Mouse (Mus musculus): Measurements from ENCODE around the gene Shisa4. TPM values are rescaled to one million over a fixed set of nuclear protein-coding genes. Genes with fewer than 3 reads are reported as not detected.

The Shisa4 gene
- polyA plus RNA-seq, 1 experiment from 2014 or later = 44.5 TPM

DNA sequence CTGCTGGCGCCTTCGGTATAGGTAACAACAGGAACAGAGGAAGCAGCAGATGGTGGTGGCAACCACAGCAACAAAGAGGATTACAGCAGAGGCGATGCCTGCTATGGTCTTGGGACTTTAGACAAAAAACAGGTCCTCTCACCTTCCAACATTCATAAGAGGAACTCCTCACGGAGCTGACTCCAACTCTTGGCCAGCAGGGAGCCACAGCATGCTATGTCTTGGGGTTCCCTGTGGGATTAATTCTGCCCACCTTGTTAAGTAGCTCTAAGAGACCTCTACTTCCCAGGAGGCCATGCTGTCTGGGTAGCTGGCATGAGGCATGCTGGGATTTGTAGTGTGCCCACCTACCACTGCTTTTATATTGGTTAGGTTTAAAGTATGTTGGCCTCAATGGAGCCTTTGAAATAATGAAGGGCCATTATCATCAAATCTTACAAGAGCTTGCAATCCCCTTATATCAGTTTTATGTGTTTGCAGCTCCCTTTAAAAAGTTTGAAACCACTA, 1.8 kb downstream of the Shisa4 start:
- H3K9ac ChIP-seq (replicated peaks; ENCODE audit: low read depth, low read length) = no peak overlapping the region
- H3K4me3 ChIP-seq (ENCODE audit: low read depth, low read length) = no peak overlapping the region
- H3K27ac ChIP-seq (ENCODE audit: low read length) = no peak overlapping the region
- ATAC-seq (ENCODE audit: insufficient number of reproducible peaks, insufficient read depth, low FRiP score, low read depth) = no peak
- WGBS = 73% methylated on average over 4 of the region's 4 CpGs
- H3K4me1 ChIP-seq (ENCODE audit: control insufficient read depth, insufficient read depth, low read length) = peaks cover 22% of the 10 kb centered on the region; the same call in 1 of the 2 replicates
- H3K9me3 ChIP-seq (ENCODE audit: control insufficient read depth, low read depth, low read length) = no peaks in the 10 kb centered on the region
- H3K27me3 ChIP-seq (ENCODE audit: control insufficient read depth, insufficient read depth, low read length) = no peaks in the 10 kb centered on the region
- H3K36me3 ChIP-seq (ENCODE audit: control insufficient read depth, insufficient read depth, low read length) = no peaks in the 10 kb centered on the region
- no peak overlapping the region; the same call in 1 of the 2 replicates for H3K4me2 ChIP-seq (replicated peaks; ENCODE audit: low read depth, low read length)

DNA sequence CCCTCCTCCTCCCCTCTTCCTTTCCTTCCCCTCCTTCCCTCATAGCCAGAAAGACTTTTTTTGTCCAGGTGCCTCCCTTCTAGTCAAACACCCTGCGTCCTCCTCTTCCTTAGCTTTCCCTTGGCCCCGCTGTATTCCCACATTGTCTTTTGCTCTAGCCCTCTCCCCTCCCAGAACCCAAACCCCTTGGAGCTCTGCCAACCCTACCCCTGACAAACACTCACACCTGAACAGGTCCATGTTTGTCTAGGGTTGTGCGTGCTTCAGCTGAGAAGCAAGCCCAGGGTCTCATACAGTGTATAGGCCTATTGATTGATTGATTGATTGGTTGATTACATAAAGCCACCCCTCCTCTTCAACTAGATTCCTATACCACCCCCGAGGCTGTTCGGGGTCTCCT, 5.6 kb downstream of the Shisa4 start:
- no peak for ATAC-seq (ENCODE audit: insufficient number of reproducible peaks, insufficient read depth, low FRiP score, low read depth)
- 61% methylated on average over 5 of the region's 5 CpGs for WGBS
- no peak overlapping the region for H3K4me2 ChIP-seq (replicated peaks; ENCODE audit: low read depth, low read length)

DNA sequence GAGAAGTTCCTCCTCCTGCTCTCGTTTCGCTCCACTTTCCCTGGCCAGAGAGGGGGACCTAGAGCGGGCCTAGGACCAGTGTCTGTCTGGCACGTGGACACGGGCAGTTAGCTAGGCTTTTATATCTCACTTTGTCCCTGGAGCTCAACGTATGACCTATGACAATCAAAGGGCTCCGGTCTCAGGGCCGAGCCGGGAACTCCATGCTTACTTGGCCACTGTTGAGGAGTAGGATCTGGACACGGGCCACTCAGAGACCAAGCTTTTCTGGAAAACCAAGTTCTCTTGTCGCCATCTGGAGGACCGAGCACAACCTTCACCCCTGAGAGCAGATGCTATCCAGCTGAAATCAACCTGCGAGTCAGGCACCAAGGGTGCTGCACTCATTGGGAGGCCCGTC, 6.1 kb downstream of the Shisa4 start:
- peak overlapping the region; percentile 76 for H3K4me2 ChIP-seq (replicated peaks; ENCODE audit: low read depth, low read length)
- no peaks in the 10 kb centered on the region for H3K27me3 ChIP-seq (ENCODE audit: control insufficient read depth, insufficient read depth, low read length)
- H3K9me3 ChIP-seq (ENCODE audit: control insufficient read depth, low read depth, low read length) = no peaks in the 10 kb centered on the region
- H3K36me3 ChIP-seq (ENCODE audit: control insufficient read depth, insufficient read depth, low read length) = no peaks in the 10 kb centered on the region
- peaks cover 14% of the 10 kb centered on the region; the same call in 1 of the 2 replicates for H3K4me1 ChIP-seq (ENCODE audit: control insufficient read depth, insufficient read depth, low read length)
- WGBS = 11% methylated on average over 14 of the region's 14 CpGs
- H3K4me3 ChIP-seq (ENCODE audit: low read depth, low read length) = peak overlapping the region; percentile 31; the same call in 1 of the 2 replicates
- H3K9ac ChIP-seq (replicated peaks; ENCODE audit: low read depth, low read length) = 0 out of 2 replicates have a peak overlapping the region, but pooled peaks have one; percentile 2
- H3K27ac ChIP-seq (ENCODE audit: low read length) = no peak overlapping the region
- peak; percentile 57; the same call in 1 of the 2 replicates for ATAC-seq (ENCODE audit: insufficient number of reproducible peaks, insufficient read depth, low FRiP score, low read depth)

More for the DNA sequence above, 5.6 kb downstream of the Shisa4 start:
- no peaks in the 10 kb centered on the region for H3K36me3 ChIP-seq (ENCODE audit: control insufficient read depth, insufficient read depth, low read length)
- peaks cover 16% of the 10 kb centered on the region; the same call in 1 of the 2 replicates for H3K4me1 ChIP-seq (ENCODE audit: control insufficient read depth, insufficient read depth, low read length)
- H3K9ac ChIP-seq (replicated peaks; ENCODE audit: low read depth, low read length) = no peak overlapping the region
- H3K27me3 ChIP-seq (ENCODE audit: control insufficient read depth, insufficient read depth, low read length) = no peaks in the 10 kb centered on the region
- H3K4me3 ChIP-seq (ENCODE audit: low read depth, low read length) = no peak overlapping the region
- H3K9me3 ChIP-seq (ENCODE audit: control insufficient read depth, low read depth, low read length) = no peaks in the 10 kb centered on the region
- H3K27ac ChIP-seq (ENCODE audit: low read length) = no peak overlapping the region

DNA sequence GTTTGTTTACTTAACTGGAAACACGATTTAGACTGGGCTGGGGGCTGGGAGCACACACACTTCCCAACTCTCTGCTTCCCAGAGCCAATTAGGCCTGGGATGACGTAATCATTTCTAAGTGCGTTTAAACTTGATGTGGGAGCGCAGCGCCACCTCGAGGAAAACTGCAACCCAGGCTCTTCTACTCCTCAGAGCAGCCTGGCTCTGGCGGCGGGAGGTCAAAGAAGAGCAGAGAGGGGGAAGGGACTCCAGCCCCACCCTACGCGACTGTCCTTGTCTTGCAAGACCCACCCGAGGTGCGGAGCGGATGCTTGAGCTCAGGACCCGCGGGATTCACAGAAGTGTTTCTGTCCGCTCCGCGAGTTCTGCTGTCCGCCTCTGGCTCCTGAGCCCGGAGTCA, 6.8 kb downstream of the Shisa4 start:
- H3K4me1 ChIP-seq (ENCODE audit: control insufficient read depth, insufficient read depth, low read length) = 0 out of 2 replicates have a peak, but pooled peaks cover 12% of the 10 kb centered on the region
- H3K4me2 ChIP-seq (replicated peaks; ENCODE audit: low read depth, low read length) = peak overlapping the region; percentile 76
- under 1% methylated on average over 20 of the region's 20 CpGs for WGBS
- H3K4me3 ChIP-seq (ENCODE audit: low read depth, low read length) = peak overlapping the region; percentile 31
- no peaks in the 10 kb centered on the region for H3K27me3 ChIP-seq (ENCODE audit: control insufficient read depth, insufficient read depth, low read length)
- H3K36me3 ChIP-seq (ENCODE audit: control insufficient read depth, insufficient read depth, low read length) = no peaks in the 10 kb centered on the region
- H3K27ac ChIP-seq (ENCODE audit: low read length) = no peak overlapping the region
- 0 out of 2 replicates have a peak overlapping the region, but pooled peaks have one; percentile 2 for H3K9ac ChIP-seq (replicated peaks; ENCODE audit: low read depth, low read length)
- ATAC-seq (ENCODE audit: insufficient number of reproducible peaks, insufficient read depth, low FRiP score, low read depth) = peak; percentile 60
- H3K9me3 ChIP-seq (ENCODE audit: control insufficient read depth, low read depth, low read length) = no peaks in the 10 kb centered on the region

DNA sequence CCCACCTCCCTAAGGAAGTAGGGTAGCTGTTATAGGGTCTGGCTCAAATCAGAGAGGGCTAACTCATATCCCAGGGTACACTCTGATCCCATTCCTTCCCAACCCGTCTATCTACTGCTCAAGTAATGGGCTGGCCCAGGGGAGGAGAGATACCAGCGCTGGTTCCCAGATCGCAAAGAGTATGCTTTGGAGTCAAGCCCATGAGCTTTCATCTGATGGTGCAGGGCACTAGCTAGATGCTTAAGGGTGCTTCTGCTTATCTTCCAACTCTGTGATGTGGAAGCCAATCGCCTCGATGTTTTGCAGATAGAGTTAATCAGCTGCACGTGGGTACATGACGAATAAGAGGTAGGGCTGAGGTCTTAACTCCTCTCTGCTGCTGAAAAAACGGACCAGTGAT, 7.4 kb downstream of the Shisa4 start:
- Histone ChIP-seq H3K27me3 (ENCODE audit: control insufficient read depth, insufficient read depth, low read length) (no peaks in the 10 kb centered on the region), H3K4me3 (ENCODE audit: low read depth, low read length) (no peak overlapping the region), H3K4me2 (replicated peaks; ENCODE audit: low read depth, low read length) (no peak overlapping the region), H3K36me3 (ENCODE audit: control insufficient read depth, insufficient read depth, low read length) (no peaks in the 10 kb centered on the region), H3K9me3 (ENCODE audit: control insufficient read depth, low read depth, low read length) (no peaks in the 10 kb centered on the region), H3K27ac (ENCODE audit: low read length) (no peak overlapping the region), H3K9ac (replicated peaks; ENCODE audit: low read depth, low read length) (no peak overlapping the region), H3K4me1 (ENCODE audit: control insufficient read depth, insufficient read depth, low read length) (0 out of 2 replicates have a peak, but pooled peaks cover 8% of the 10 kb centered on the region)
- 67% methylated on average over 8 of the region's 8 CpGs for WGBS
- ATAC-seq (ENCODE audit: insufficient number of reproducible peaks, insufficient read depth, low FRiP score, low read depth) = no peak

DNA sequence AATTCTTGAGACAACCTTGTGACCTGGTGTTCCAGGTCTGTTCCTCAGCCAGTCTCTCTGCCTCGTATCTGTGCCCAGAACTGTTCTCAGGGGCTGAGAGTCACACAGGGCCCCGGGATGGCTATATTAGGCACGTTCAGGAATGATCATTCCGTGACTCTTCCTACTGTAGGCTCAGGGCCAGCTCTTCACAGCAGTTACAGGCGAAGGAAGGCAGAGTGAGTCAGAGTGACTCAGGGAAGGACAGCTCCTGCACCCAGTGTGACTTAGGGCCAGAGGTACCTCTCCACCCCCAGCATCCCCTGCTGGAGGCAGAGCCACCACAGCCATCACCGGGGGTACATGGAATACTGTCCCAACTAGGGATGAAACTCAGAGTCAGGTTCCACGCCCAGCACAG, 8.0 kb downstream of the Shisa4 start:
- Histone ChIP-seq H3K27me3 (ENCODE audit: control insufficient read depth, insufficient read depth, low read length) (no peaks in the 10 kb centered on the region), H3K36me3 (ENCODE audit: control insufficient read depth, insufficient read depth, low read length) (no peaks in the 10 kb centered on the region), H3K4me3 (ENCODE audit: low read depth, low read length) (no peak overlapping the region), H3K27ac (ENCODE audit: low read length) (no peak overlapping the region), H3K9ac (replicated peaks; ENCODE audit: low read depth, low read length) (no peak overlapping the region), H3K4me2 (replicated peaks; ENCODE audit: low read depth, low read length) (no peak overlapping the region), H3K4me1 (ENCODE audit: control insufficient read depth, insufficient read depth, low read length) (0 out of 2 replicates have a peak, but pooled peaks cover 4% of the 10 kb centered on the region), H3K9me3 (ENCODE audit: control insufficient read depth, low read depth, low read length) (no peaks in the 10 kb centered on the region)
- ATAC-seq (ENCODE audit: insufficient number of reproducible peaks, insufficient read depth, low FRiP score, low read depth) = no peak
- WGBS = 72% methylated on average over 7 of the region's 7 CpGs

DNA sequence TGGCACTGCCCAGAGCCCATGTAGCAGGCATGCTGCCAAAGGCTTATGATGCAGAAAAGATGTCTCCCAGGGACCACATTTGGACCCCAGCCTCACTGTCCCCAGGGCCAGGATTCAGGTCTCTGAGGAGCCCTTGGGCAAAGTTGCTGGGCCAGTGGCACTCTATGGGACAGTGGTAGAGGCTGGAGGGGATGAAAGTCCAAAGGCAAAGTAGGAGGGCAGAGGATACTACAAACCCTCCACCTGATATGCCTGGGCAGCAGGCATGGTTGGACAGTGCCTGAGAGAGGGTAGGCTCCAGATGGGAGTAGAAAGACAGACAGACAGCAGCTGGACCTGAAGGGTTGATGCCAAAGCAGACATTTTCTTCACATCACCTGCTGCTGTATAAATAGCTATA, 8.7 kb downstream of the Shisa4 start:
- no peak for ATAC-seq (ENCODE audit: insufficient number of reproducible peaks, insufficient read depth, low FRiP score, low read depth)
- no peak overlapping the region for H3K27ac ChIP-seq (ENCODE audit: low read length)
- H3K9ac ChIP-seq (replicated peaks; ENCODE audit: low read depth, low read length) = no peak overlapping the region
- no peak overlapping the region for H3K4me3 ChIP-seq (ENCODE audit: low read depth, low read length)
- H3K27me3 ChIP-seq (ENCODE audit: control insufficient read depth, insufficient read depth, low read length) = no peaks in the 10 kb centered on the region
- no peaks in the 10 kb centered on the region for H3K36me3 ChIP-seq (ENCODE audit: control insufficient read depth, insufficient read depth, low read length)
- H3K4me1 ChIP-seq (ENCODE audit: control insufficient read depth, insufficient read depth, low read length) = 0 out of 2 replicates have a peak, but pooled peaks cover 4% of the 10 kb centered on the region
- no peaks in the 10 kb centered on the region for H3K9me3 ChIP-seq (ENCODE audit: control insufficient read depth, low read depth, low read length)
- H3K4me2 ChIP-seq (replicated peaks; ENCODE audit: low read depth, low read length) = no peak overlapping the region

DNA sequence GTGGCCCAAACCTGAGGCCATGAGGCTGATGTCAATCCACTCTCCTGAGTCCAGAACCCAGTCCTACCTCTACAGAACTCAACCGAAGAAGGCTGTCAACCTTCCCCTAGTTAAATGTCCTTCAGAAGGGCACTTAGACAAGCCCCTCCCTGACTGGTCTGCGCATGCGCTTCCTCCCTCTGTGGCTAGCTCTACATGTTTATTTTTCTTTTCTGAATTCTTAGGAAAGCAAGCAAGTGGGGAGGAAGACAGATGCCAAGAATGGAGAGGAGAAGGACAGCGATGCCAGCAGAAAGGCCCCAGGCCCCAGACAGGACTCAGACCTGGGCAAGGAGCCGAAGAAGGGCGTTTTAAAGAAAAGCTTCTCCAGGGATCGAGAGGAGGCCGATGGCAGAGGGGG, 11.6 kb downstream of the Shisa4 start:
- no peaks in the 10 kb centered on the region for H3K27me3 ChIP-seq (ENCODE audit: control insufficient read depth, insufficient read depth, low read length)
- H3K36me3 ChIP-seq (ENCODE audit: control insufficient read depth, insufficient read depth, low read length) = no peaks in the 10 kb centered on the region
- no peak overlapping the region for H3K9ac ChIP-seq (replicated peaks; ENCODE audit: low read depth, low read length)
- H3K4me2 ChIP-seq (replicated peaks; ENCODE audit: low read depth, low read length) = no peak overlapping the region
- 74% methylated on average over 8 of the region's 8 CpGs for WGBS
- H3K9me3 ChIP-seq (ENCODE audit: control insufficient read depth, low read depth, low read length) = no peaks in the 10 kb centered on the region
- no peak overlapping the region for H3K4me3 ChIP-seq (ENCODE audit: low read depth, low read length)
- no peak for ATAC-seq (ENCODE audit: insufficient number of reproducible peaks, insufficient read depth, low FRiP score, low read depth)
- H3K4me1 ChIP-seq (ENCODE audit: control insufficient read depth, insufficient read depth, low read length) = no peaks in the 10 kb centered on the region
- no peak overlapping the region for H3K27ac ChIP-seq (ENCODE audit: low read length)

DNA sequence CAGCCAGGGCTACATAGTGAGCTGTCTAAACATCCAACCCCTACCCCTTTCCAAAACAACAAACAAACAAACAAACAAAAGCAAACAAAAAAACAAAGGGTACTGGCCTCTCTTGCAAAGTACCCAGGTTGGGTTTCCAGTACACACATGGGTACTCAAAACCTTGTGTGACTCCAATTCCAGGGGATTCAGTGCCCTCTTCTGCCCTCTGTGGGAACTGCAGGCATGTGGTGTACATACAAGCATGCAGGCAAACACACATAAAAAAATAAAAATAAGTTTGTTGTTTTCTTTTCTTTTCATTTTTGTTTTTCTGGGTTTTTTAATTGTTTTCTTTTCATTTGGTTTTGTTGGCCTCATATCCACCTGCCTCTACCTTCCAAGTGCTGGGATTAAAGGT, 12.9 kb downstream of the Shisa4 start:
- Histone ChIP-seq H3K27ac (ENCODE audit: low read length) (no peak overlapping the region), H3K4me3 (ENCODE audit: low read depth, low read length) (no peak overlapping the region), H3K4me2 (replicated peaks; ENCODE audit: low read depth, low read length) (no peak overlapping the region), H3K36me3 (ENCODE audit: control insufficient read depth, insufficient read depth, low read length) (no peaks in the 10 kb centered on the region), H3K27me3 (ENCODE audit: control insufficient read depth, insufficient read depth, low read length) (no peaks in the 10 kb centered on the region), H3K9ac (replicated peaks; ENCODE audit: low read depth, low read length) (no peak overlapping the region), H3K4me1 (ENCODE audit: control insufficient read depth, insufficient read depth, low read length) (no peaks in the 10 kb centered on the region), H3K9me3 (ENCODE audit: control insufficient read depth, low read depth, low read length) (no peaks in the 10 kb centered on the region)
- no peak for ATAC-seq (ENCODE audit: insufficient number of reproducible peaks, insufficient read depth, low FRiP score, low read depth)
